Mouse (Mus musculus) ES-E14 (cell line): ENCODE data around the gene Nos3. TPM values are rescaled to one million over a fixed set of nuclear protein-coding genes. Genes with fewer than 3 reads are reported as not detected.

Experiments used
- DNase-seq: peaks from one replicate; pipeline ENCODE4 v3.0.0-alpha.2; 2013; ENCODE audit warnings: low read depth, low spot score
- H3K27ac ChIP-seq: 2 replicates; pipeline ENCODE4 v1.5.1; 2012; ENCODE audit warnings: low read depth, mild to moderate bottlenecking, low read length, moderate library complexity, mixed read lengths; ENCODE audit not compliant: poor library complexity, insufficient read depth, severe bottlenecking
- H3K36me3 ChIP-seq: 2 replicates; pipeline ENCODE4 v1.6.1; 2012; ENCODE audit warnings: mild to moderate bottlenecking, low read length, moderate library complexity, mixed read lengths; ENCODE audit not compliant: control insufficient read depth, poor library complexity, insufficient read depth, severe bottlenecking
- H3K4me1 ChIP-seq, 2 experiments: fragments of 150-350 bp in 1 of 2; sonication (generic) in 1 of 2; 2 replicates each; pipeline ENCODE4 v1.6.1; 2012; ENCODE audit warnings: low read length in 2 of 2, mild to moderate bottlenecking in 1 of 2, mixed read lengths in 1 of 2; ENCODE audit not compliant: control insufficient read depth in 2 of 2, insufficient read depth in 2 of 2, poor library complexity in 1 of 2
- H3K4me3 ChIP-seq, 2 experiments: fragments of 150-350 bp in 1 of 2; sonication (generic) in 1 of 2; 2 replicates each; pipeline ENCODE4 v1.5.1; 2012; ENCODE audit warnings: low read length in 2 of 2, low read depth in 1 of 2, mild to moderate bottlenecking in 1 of 2, mixed read lengths in 1 of 2; ENCODE audit not compliant: insufficient read depth in 1 of 2, poor library complexity in 1 of 2, severe bottlenecking in 1 of 2
- H3K9ac ChIP-seq: 2 replicates; pipeline ENCODE4 v1.6.1; 2012; ENCODE audit warnings: low read depth, mild to moderate bottlenecking, low read length, mixed read lengths; ENCODE audit not compliant: poor library complexity, insufficient read depth, severe bottlenecking
- H3K9me3 ChIP-seq: fragments of 150-350 bp; sonication (generic); 2 replicates; pipeline ENCODE4 v1.6.1; 2012; ENCODE audit warnings: low read depth, mild to moderate bottlenecking, low read length; ENCODE audit not compliant: control insufficient read depth, insufficient read depth
- CHD2 ChIP-seq: IDR thresholded peaks from 2 replicates; pipeline ENCODE4 v1.6.1; 2014; ENCODE audit warnings: mild to moderate bottlenecking, low read depth, low read length, inconsistent platforms
- HCFC1 ChIP-seq: IDR thresholded peaks from 2 replicates; pipeline ENCODE4 v1.6.1; 2012; ENCODE audit warnings: low read length, inconsistent platforms, borderline replicate concordance; ENCODE audit not compliant: insufficient read depth
- MAFK ChIP-seq: IDR thresholded peaks from 2 replicates; pipeline ENCODE4 v1.6.1; 2014; ENCODE audit warnings: mild to moderate bottlenecking, low read depth, low read length, inconsistent platforms; ENCODE audit not compliant: insufficient read depth
- ZC3H11A ChIP-seq: IDR thresholded peaks from 2 replicates; pipeline ENCODE4 v1.6.1; 2012; ENCODE audit warnings: low read depth, mild to moderate bottlenecking, inconsistent platforms, low read length, borderline replicate concordance
- ZNF384 ChIP-seq: IDR thresholded peaks from 2 replicates; pipeline ENCODE4 v1.6.1; 2012; ENCODE audit warnings: low read depth, low read length, inconsistent platforms
- in situ Hi-C, 2 experiments: fragments of 600-800 bp; cut with MboI; formaldehyde crosslinking; loops; one replicate each; pipeline ENCODE4 v1.15.1; 2025; ENCODE audit warnings: low sequenced_read_pairs in 2 of 2, inconsistent platforms in 1 of 2; ENCODE audit not compliant: unreplicated experiment in 2 of 2
- total RNA-seq: library from RNA; depleted of rRNA; stranded (reverse); fragments of 300-350 nt; gene quantifications from 2 replicates; pipeline ENCODE4 v1.2.3, GENCODE M21; 2012

The Nos3 gene
- total RNA-seq, 1 experiment = 2.2 TPM

DNA sequence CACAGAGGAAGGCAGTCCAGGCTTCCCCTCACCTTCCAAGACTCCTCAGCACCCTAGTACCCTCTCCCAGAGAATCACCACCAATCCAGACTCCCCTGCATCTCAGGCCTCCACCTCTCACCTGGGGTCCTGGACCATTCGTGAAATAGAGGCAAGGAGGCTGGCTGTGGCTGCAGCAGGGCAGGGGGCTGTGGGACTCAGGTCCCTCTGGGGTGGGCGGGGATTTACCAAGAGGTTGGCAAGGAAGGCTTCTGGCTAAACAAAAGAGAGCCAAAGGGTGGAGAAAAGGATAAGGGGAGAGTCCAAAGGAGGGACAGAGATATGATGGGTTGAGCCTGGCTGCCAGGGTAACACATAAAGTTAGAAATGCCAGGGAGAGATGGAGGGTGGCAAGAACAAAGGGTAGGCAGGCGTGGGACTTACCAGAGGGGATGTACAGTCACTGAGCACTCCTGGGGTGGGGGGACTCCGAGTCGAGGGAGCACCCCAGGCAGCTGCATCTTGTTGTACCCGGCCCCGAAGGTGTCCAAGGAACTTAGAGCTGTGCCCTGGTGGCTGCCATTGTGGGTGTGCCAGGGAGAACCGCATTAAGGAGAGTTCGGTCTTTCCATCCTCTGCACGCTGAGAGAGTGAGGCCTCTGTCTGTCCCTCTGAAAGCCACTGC, 21.4 kb downstream of the Nos3 start:
- Histone ChIP-seq H3K9me3 (no peaks in the 10 kb centered on the region), H3K4me1 (peaks cover 2 to 10% of the 10 kb centered on the region in 2 experiments; a peak in 1 of 4 replicates), H3K36me3 (no peaks in the 10 kb centered on the region), H3K9ac (no peak overlapping the region), H3K27ac (no peak overlapping the region), H3K4me3 (no peak overlapping the region)
- TF ChIP-seq ZC3H11A (no peak), HCFC1 (no peak), MAFK (no peak), CHD2 (no peak), ZNF384 (no peak)
- no peak for DNase-seq
- in situ Hi-C loops = no loop called here

DNA sequence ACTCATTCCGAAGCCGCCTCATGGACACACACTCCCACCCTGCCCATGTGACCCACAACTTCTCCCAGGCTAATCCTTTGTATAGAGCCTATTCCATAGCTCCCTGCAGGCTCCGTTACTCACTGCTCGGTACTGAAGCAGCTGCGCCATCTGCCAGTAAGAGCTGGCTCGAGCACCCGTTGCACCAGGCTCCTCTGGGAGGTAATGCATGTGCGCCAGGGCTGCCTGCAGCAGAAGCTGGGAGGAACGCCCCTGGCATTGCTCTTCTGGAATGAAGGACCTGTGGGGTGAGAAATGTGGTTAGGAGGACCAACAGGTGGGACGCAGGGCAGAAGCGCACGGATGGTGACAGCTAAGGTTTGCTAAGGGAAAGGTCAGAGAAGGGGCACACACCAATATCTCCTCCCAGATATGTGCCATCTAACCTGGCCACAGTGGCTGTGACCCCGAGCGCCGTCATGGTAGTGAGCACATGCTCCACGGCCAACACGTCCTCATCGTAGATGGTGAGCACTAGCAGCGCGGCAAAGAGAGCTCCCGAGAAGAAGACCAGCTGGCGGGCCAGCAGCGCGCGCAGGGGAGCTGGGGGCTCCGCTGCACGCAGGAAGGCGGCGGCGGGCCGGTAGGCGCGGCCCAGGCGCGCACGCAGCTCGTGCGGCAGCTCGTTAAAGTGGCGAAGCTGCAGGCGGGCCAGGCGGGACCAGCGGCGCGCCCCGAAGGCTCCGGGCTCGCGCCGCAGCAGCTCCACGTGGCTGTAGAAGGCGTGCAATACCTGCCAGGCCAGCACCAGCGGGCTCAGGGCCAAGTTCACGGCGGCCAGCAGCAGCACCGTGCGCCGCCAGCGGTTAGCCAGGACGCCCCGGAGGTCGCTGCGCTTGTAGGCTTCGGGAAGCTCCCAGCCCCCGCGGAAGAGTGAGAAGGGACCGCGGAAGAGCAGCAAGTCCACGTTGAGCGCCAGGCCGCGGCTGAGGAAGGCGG, 22.9 kb downstream of the Nos3 start:
- peaks cover 2 to 10% of the 10 kb centered on the region in 2 experiments; a peak in 1 of 4 replicates for H3K4me1 ChIP-seq
- no peak overlapping the region for H3K27ac ChIP-seq
- H3K36me3 ChIP-seq = no peaks in the 10 kb centered on the region
- DNase-seq = no peak
- H3K4me3 ChIP-seq = peak overlapping the region; percentile 57 to 66
- no peaks in the 10 kb centered on the region for H3K9me3 ChIP-seq
- peak overlapping the region; percentile 60 for H3K9ac ChIP-seq
- in situ Hi-C loops = no loop called here
- TF ChIP-seq HCFC1 (peak; percentile 23; the same call in 1 of the 2 replicates), MAFK (no peak)

DNA sequence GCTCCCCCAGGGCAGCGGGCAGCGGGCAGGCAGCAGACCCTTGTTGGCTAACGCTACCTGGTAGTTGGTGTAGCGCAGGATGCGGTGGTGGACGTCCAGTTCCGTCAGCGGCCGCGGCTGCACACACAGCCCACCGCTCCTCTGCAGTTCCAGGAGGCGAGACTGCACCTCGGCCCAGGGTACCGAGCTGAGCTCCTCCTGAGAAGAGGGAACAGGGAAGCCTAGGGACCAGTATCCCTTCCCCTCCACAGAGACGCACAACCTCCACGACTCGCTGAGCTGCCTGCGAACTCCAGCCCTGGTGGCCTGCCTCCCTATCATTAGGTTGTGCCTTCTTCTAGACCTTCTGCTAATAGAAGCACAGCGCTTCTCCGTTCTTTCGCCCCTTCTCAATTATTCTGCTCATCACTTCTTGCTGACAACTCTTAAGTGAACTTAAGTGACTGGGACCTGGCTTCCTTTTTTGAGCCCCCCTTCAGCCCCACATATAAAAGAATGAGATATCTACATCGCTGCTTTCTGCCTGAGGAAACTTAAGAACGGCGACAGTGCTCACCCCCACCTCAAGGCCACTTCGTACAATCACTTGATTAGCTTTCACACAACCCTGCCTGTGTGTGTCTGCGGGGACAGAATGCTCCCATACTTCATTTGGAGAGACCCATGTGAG, 23.8 kb downstream of the Nos3 start:
- no peak for DNase-seq
- Histone ChIP-seq H3K4me1 (peaks cover 2 to 10% of the 10 kb centered on the region in 2 experiments; a peak in 1 of 4 replicates), H3K4me3 (peak overlapping the region; percentile 57 to 66), H3K27ac (no peak overlapping the region), H3K9ac (peak overlapping the region; percentile 60), H3K36me3 (no peaks in the 10 kb centered on the region), H3K9me3 (no peaks in the 10 kb centered on the region)
- no peak for TF ChIP-seq ZC3H11A
- no peak for TF ChIP-seq ZNF384
- no peak for TF ChIP-seq CHD2
- no peak for TF ChIP-seq MAFK
- TF ChIP-seq HCFC1 = no peak
- in situ Hi-C loops = no loop called here

DNA sequence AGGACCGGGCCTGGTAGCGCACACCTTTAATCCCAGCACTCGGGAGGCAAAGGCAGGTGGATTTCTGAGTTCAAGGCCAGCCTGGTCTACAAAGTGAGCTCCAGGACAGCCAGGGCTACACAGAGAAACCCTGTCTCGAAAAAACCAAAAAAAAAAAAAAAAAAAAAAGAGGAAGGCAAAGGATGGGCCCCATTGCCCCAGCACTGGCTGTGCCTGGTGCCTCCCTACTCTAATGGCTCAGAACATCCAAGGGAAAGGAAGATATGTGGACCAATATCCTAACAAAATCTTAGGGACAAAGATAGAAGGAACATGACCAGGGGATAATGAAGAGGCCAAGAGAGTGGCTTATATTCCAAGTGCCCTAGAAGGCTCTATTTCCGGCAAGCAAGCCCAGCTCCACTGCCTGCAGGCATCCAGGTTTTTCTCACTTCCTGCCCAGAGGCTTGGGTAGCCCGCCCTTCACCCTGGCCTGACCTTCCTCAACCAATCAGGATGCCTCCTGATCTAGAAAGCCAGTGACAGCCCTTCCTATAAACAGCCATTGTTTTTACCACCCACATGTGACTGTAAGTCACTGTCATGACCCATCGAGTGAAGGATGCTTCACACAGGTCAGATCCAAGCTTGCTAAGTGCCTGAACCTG, 24.5 kb downstream of the Nos3 start:
- H3K36me3 ChIP-seq = no peaks in the 10 kb centered on the region
- 0 out of 2 replicates have a peak overlapping the region, but pooled peaks have one; percentile 34 for H3K27ac ChIP-seq
- no peak for TF ChIP-seq ZNF384
- no peak for TF ChIP-seq HCFC1
- TF ChIP-seq ZC3H11A = no peak
- no peak for TF ChIP-seq CHD2
- TF ChIP-seq MAFK = no peak
- in situ Hi-C loops = no loop called here
- no peaks in the 10 kb centered on the region for H3K9me3 ChIP-seq
- peaks cover 4 to 14% of the 10 kb centered on the region in 2 experiments; a peak in 2 of 4 replicates for H3K4me1 ChIP-seq
- H3K4me3 ChIP-seq = peak overlapping the region in 1 of 2 experiments; percentile 14; a peak in 1 of 4 replicates
- no peak for DNase-seq
- no peak overlapping the region; the same call in 1 of the 2 replicates for H3K9ac ChIP-seq
